Mouse (Mus musculus): Measurements from ENCODE around the gene Gm43518.

DNA sequence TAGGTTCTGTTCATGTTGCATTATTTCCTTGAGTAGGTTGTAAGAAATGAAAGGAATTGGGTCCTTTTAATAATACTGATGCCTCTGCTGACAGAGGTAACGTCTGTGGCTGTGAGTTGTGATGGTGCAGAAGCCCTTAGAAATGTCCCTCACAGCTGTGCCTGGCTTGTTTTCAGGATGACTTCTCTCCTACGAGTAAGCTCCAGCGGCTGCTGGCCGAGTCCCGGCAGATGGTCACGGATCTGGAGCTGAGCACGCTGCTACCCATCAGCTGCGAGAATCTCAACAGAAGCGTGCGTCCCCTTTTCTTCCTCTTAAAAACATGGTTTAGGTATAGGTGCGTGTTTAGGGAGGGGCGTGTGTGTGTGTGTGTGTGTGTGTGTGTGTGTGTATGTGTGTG is 33.8 kb downstream of the Gm43518 start:
- no peak for TF ChIP-seq GATA1 (IDR thresholded peaks at IDR 0.05; ENCODE audit: low read length)
- TF ChIP-seq TAL1 (IDR thresholded peaks at IDR 0.05; ENCODE audit: low read length): no peak
